In genomic region chr6:141447547-141447946, GRCm38 (mm10) we compare ENCODE assay signal across 9 mouse cellular contexts.
DNase-seq lines count a peak whose midpoint lies in the region; ATAC-seq and TF ChIP-seq lines count a peak whose summit lies in the region.
"Had no signal": no experiment of that assay in that cellular context is flagged by ENCODE, and none has a peak within 500 bp of the region (broad histone marks: within the 10 kb centered on the region; RNA-seq: fewer than 3 reads in every experiment).

No protein-coding gene starts in this region.

- no peak for TF ChIP-seq POLR2A in limb, embryonic 14.5 days (IDR thresholded peaks at IDR 0.05; ENCODE audit: borderline replicate concordance, extremely low read depth, insufficient read depth, insufficient read length)

- no peak overlapping the region for H3K9ac ChIP-seq in liver, embryonic 11.5 days (ENCODE audit: low read depth, low read length)
- no peak overlapping the region for H3K9ac ChIP-seq in kidney, embryonic 16.5 days (replicated peaks; ENCODE audit: low read length)
- H3K9ac ChIP-seq in limb, embryonic 14.5 days (ENCODE audit: low read depth, low read length, severe bottlenecking), result no peak overlapping the region
- H3K9ac ChIP-seq: liver, embryonic 15.5 days had no signal

- no peak overlapping the region for H3K4me3 ChIP-seq in liver, embryonic 11.5 days (ENCODE audit: low read depth, low read length)
- no peak overlapping the region for H3K4me3 ChIP-seq in kidney, embryonic 16.5 days (ENCODE audit: low read length)
- no peak overlapping the region for H3K4me3 ChIP-seq in limb, embryonic 14.5 days (replicated peaks; ENCODE audit: low read length)
- H3K4me3 ChIP-seq: liver, embryonic 15.5 days had no signal

- H3K4me2 ChIP-seq in liver, embryonic 11.5 days, result no peak overlapping the region
- no peak overlapping the region for H3K4me2 ChIP-seq in kidney, embryonic 16.5 days (replicated peaks; ENCODE audit: low read depth, low read length)
- H3K4me2 ChIP-seq in limb, embryonic 14.5 days (replicated peaks; ENCODE audit: low read depth, low read length, severe bottlenecking), result no peak overlapping the region
- H3K4me2 ChIP-seq: liver, embryonic 15.5 days had no signal

- no peak overlapping the region for H3K27ac ChIP-seq in liver, embryonic 11.5 days (ENCODE audit: low read depth, low read length)
- no peak overlapping the region for H3K27ac ChIP-seq in kidney, embryonic 16.5 days (ENCODE audit: low read length)
- no peak overlapping the region for H3K27ac ChIP-seq in limb, embryonic 14.5 days (replicated peaks; ENCODE audit: low read depth, low read length)
- H3K27ac ChIP-seq: liver, embryonic 15.5 days had no signal

- ATAC-seq in liver, embryonic 11.5 days (replicated peaks; ENCODE audit: low FRiP score), result no peak
- ATAC-seq in frontal cortex, adult (ENCODE audit: low TSS enrichment), result peak; percentile 85
- ATAC-seq in kidney, embryonic 16.5 days (ENCODE audit: low FRiP score, low TSS enrichment), result peak; percentile 54; the same call in 1 of the 2 replicates
- ATAC-seq in limb, embryonic 14.5 days (ENCODE audit: low FRiP score, low read depth), result no peak; the same call in 1 of the 2 replicates

- WGBS in liver, embryonic 11.5 days, result 13% methylated on average over 3 of the region's 3 CpGs
- WGBS in kidney, embryonic 16.5 days, result 9% methylated on average over 3 of the region's 3 CpGs
- WGBS in limb, embryonic 14.5 days, result 9% methylated on average over 3 of the region's 3 CpGs

- 0 out of 2 replicates have a peak, but pooled peaks cover 3% of the 10 kb centered on the region for H3K9me3 ChIP-seq in liver, embryonic 11.5 days (ENCODE audit: control insufficient read depth, low read length)
- H3K9me3 ChIP-seq in kidney, embryonic 16.5 days (ENCODE audit: low read length), result no peaks in the 10 kb centered on the region; the same call in 1 of the 2 replicates
- no peaks in the 10 kb centered on the region for H3K9me3 ChIP-seq in limb, embryonic 14.5 days (ENCODE audit: control insufficient read depth, low read length)
- H3K9me3 ChIP-seq: liver, embryonic 15.5 days had no signal

- no peaks in the 10 kb centered on the region for H3K4me1 ChIP-seq in liver, embryonic 11.5 days (replicated peaks; ENCODE audit: control insufficient read depth, insufficient read depth, low read length)
- H3K4me1 ChIP-seq in kidney, embryonic 16.5 days (ENCODE audit: insufficient read depth, low read length), result peaks cover 4% of the 10 kb centered on the region; the same call in 1 of the 2 replicates
- no peaks in the 10 kb centered on the region for H3K4me1 ChIP-seq in limb, embryonic 14.5 days (ENCODE audit: control insufficient read depth, insufficient read depth, low read length)
- H3K4me1 ChIP-seq: liver, embryonic 15.5 days had no signal

- no peaks in the 10 kb centered on the region for H3K27me3 ChIP-seq in liver, embryonic 11.5 days (replicated peaks; ENCODE audit: control insufficient read depth, insufficient read depth, low read length)
- H3K27me3 ChIP-seq in kidney, embryonic 16.5 days (ENCODE audit: insufficient read depth, low read length), result no peaks in the 10 kb centered on the region
- H3K27me3 ChIP-seq in limb, embryonic 14.5 days (ENCODE audit: control insufficient read depth, insufficient read depth, low read length), result no peaks in the 10 kb centered on the region
- H3K27me3 ChIP-seq: liver, embryonic 15.5 days had no signal

- DNase-seq in liver, result peak; percentile 60
- no peak for DNase-seq in liver, embryonic 11.5 days (ENCODE audit: low spot score)
- DNase-seq in cerebellum, adult 9-10 months, result peak; percentile 55
- DNase-seq in limb, embryonic 14.5 days (ENCODE audit: low spot score), result peak; percentile 86
- DNase-seq in retina, adult 2 months (ENCODE audit: low read depth, low spot score), result peak; percentile 36
- DNase-seq in B cell, adult 2 months, result no peak

- H3K36me3 ChIP-seq in liver, embryonic 11.5 days (ENCODE audit: control insufficient read depth, insufficient read depth, low read length), result no peaks in the 10 kb centered on the region
- no peaks in the 10 kb centered on the region for H3K36me3 ChIP-seq in kidney, embryonic 16.5 days (ENCODE audit: insufficient read depth, low read length)
- H3K36me3 ChIP-seq in limb, embryonic 14.5 days (ENCODE audit: control insufficient read depth, insufficient read depth, low read length), result no peaks in the 10 kb centered on the region
- H3K36me3 ChIP-seq: liver, embryonic 15.5 days had no signal

Comparison
In these comparisons a context has a peak if more than half of its experiments do, and no peak if none do; other contexts are left out.
1. DNase-seq: peak in liver (single experiment), cerebellum, adult 9-10 months (single experiment), limb, embryonic 14.5 days (single experiment) and retina, adult 2 months (single experiment); none in liver, embryonic 11.5 days (single experiment) and B cell, adult 2 months (0 of 2).
2. ATAC-seq: peak in frontal cortex, adult (single experiment) and kidney, embryonic 16.5 days (single experiment); none in liver, embryonic 11.5 days (single experiment) and limb, embryonic 14.5 days (single experiment).